ENCODE assay signal across 22 mouse cellular contexts in genomic region chr13:12554211-12554610, GRCm38 (mm10). TPM values are rescaled to one million over a fixed set of nuclear protein-coding genes. Genes with fewer than 3 reads are reported as not detected.
"Had no signal": no experiment of that assay in that cellular context is flagged by ENCODE, and none has a peak within 500 bp of the region (broad histone marks: within the 10 kb centered on the region; RNA-seq: fewer than 3 reads in every experiment).

No protein-coding gene starts in this region.

- DNase-seq: lung, adult 18-20 months; lung, embryonic 14.5 days; lung, postnatal 10 days; lung, postnatal 4 days; midbrain, embryonic 14.5 days; retina, postnatal 1 day; right cerebral cortex, adult 18-20 months; right cerebral cortex, postnatal 25 days; right cerebral cortex, postnatal 4 days; thymus, adult 18-20 months; thymus, postnatal 14 days; thymus, postnatal 36 days had no signal

- H3K27ac ChIP-seq: liver, embryonic 12.5 days; liver, embryonic 14.5 days; neural tube, embryonic 13.5 days; neural tube, embryonic 15.5 days; stomach, embryonic 15.5 days; stomach, postnatal 0 days had no signal

- H3K9ac ChIP-seq: liver, embryonic 12.5 days; liver, embryonic 14.5 days; lung, embryonic 14.5 days; neural tube, embryonic 13.5 days; neural tube, embryonic 15.5 days; stomach, embryonic 15.5 days had no signal

- H3K4me1 ChIP-seq: liver, embryonic 12.5 days; megakaryocyte, embryonic 14.5 days; neural tube, embryonic 13.5 days; neural tube, embryonic 15.5 days; stomach, embryonic 15.5 days had no signal

- ATAC-seq: liver, embryonic 12.5 days; midbrain, embryonic 16.5 days had no signal

- H3K4me3 ChIP-seq: liver, embryonic 12.5 days; megakaryocyte, embryonic 14.5 days; myocyte; neural tube, embryonic 13.5 days; neural tube, embryonic 15.5 days; stomach, embryonic 15.5 days had no signal

- H3K36me3 ChIP-seq: liver, embryonic 12.5 days; neural tube, embryonic 13.5 days; neural tube, embryonic 15.5 days; stomach, embryonic 15.5 days had no signal

- H3K9me3 ChIP-seq: liver, embryonic 12.5 days; megakaryocyte, embryonic 14.5 days; neural tube, embryonic 13.5 days; neural tube, embryonic 15.5 days; stomach, embryonic 15.5 days had no signal

- H3K4me2 ChIP-seq: liver, embryonic 12.5 days; lung, embryonic 14.5 days; midbrain, embryonic 11.5 days; neural tube, embryonic 13.5 days; neural tube, embryonic 15.5 days; stomach, embryonic 15.5 days had no signal

- H3K27me3 ChIP-seq: liver, embryonic 12.5 days; neural tube, embryonic 13.5 days; neural tube, embryonic 15.5 days; stomach, embryonic 15.5 days had no signal

RNA-seq across cellular contexts. Expression of gene Edaradd, which starts 34.0 kb away (rescaled TPM):
- polyA plus RNA-seq: myocyte had no signal
